ENCODE assay signal across 8 mouse cellular contexts in the genomic region with DNA sequence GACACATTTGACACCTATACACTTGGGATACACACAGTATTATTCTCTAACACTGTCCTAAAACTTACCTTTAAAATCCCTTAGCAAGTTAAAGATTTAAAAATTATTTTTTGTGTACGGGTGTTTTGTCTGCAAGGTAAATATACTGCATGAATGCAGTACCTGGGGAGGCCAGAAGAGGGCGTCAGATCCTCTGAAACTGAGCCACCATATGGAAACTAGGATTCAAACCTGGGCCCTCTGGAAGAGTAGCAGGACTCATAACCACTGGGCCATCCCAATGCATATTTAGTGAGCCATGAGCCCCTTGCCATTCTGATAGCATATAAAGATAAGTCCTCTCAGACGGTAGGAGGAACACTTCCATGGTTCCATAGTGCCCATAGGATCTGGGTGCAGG. TPM values are rescaled to one million over a fixed set of nuclear protein-coding genes. Genes with fewer than 3 reads are reported as not detected.
DNase-seq lines count a peak whose midpoint lies in the region; ATAC-seq and TF ChIP-seq lines count a peak whose summit lies in the region.
"Had no signal": no experiment of that assay in that cellular context is flagged by ENCODE, and none has a peak within 500 bp of the region (broad histone marks: within the 10 kb centered on the region; RNA-seq: fewer than 3 reads in every experiment).

No protein-coding gene starts in this region.

- no peak overlapping the region for H3K4me3 ChIP-seq in midbrain, embryonic 10.5 days
- no peak overlapping the region for H3K4me3 ChIP-seq in midbrain, embryonic 14.5 days (replicated peaks; ENCODE audit: low read depth, low read length)
- H3K4me3 ChIP-seq in embryonic facial prominence, embryonic 13.5 days = no peak overlapping the region
- no peak overlapping the region for H3K4me3 ChIP-seq in small intestine, adult 2 months (ENCODE audit: low read depth, low read length)

- no peak overlapping the region for H3K27ac ChIP-seq in midbrain, embryonic 10.5 days (replicated peaks)
- H3K27ac ChIP-seq in midbrain, embryonic 14.5 days (replicated peaks; ENCODE audit: low read depth, low read length) = no peak overlapping the region
- peak overlapping the region; percentile 68; the same call in 1 of the 2 replicates for H3K27ac ChIP-seq in embryonic facial prominence, embryonic 13.5 days
- H3K27ac ChIP-seq in small intestine, adult 2 months (ENCODE audit: insufficient read depth, low read depth, low read length) = no peak overlapping the region

- WGBS in midbrain, embryonic 10.5 days = 53% methylated on average over 3 of the region's 3 CpGs
- WGBS in midbrain, embryonic 14.5 days = 54% methylated on average over 3 of the region's 3 CpGs
- 43% methylated on average over 3 of the region's 3 CpGs for WGBS in embryonic facial prominence, embryonic 13.5 days
- WGBS in small intestine, adult 2 months = 39% methylated on average over 3 of the region's 3 CpGs

- POLR2A ChIA-PET in Patski (lab: Charles Lee) = no interaction called here

- H3K9me3 ChIP-seq in midbrain, embryonic 10.5 days (replicated peaks) = no peaks in the 10 kb centered on the region
- no peaks in the 10 kb centered on the region for H3K9me3 ChIP-seq in midbrain, embryonic 14.5 days (ENCODE audit: control insufficient read depth, low read length)
- no peaks in the 10 kb centered on the region for H3K9me3 ChIP-seq in embryonic facial prominence, embryonic 13.5 days
- H3K9me3 ChIP-seq: hindbrain, embryonic 15.5 days had no signal

- TF ChIP-seq CTCF in Patski (IDR thresholded peaks at IDR 0.05) = peak; percentile 74
- TF ChIP-seq CTCF in small intestine, adult 2 months (IDR thresholded peaks at IDR 0.05; ENCODE audit: extremely low read depth, insufficient read length, insufficient replicate concordance, low read depth, low read length) = peak; percentile 64; the same call in 1 of the 2 replicates

- no peak overlapping the region for H3K9ac ChIP-seq in midbrain, embryonic 14.5 days (replicated peaks; ENCODE audit: low read length)
- H3K9ac ChIP-seq in embryonic facial prominence, embryonic 13.5 days = no peak overlapping the region

- CTCF ChIA-PET in Patski (lab: Charles Lee) = interaction anchor here (0.9 to 1.6 kb wide), 4 partner anchors 9 to 47 kb away, joined by 3 to 4 read pairs (median 4); no protein-coding TSS in a partner anchor

- H3K36me3 ChIP-seq in midbrain, embryonic 10.5 days = no peaks in the 10 kb centered on the region
- H3K36me3 ChIP-seq in midbrain, embryonic 14.5 days (ENCODE audit: control insufficient read depth, insufficient read depth, low read length) = no peaks in the 10 kb centered on the region
- peaks cover 34% of the 10 kb centered on the region for H3K36me3 ChIP-seq in embryonic facial prominence, embryonic 13.5 days
- H3K36me3 ChIP-seq in small intestine, adult 2 months (ENCODE audit: control insufficient read depth, insufficient read depth, low read length) = no peaks in the 10 kb centered on the region
- H3K36me3 ChIP-seq: hindbrain, embryonic 15.5 days had no signal

- in situ Hi-C loops in Patski (cut with MboI; ENCODE audit: low pct_unique_long_range_greater_than_20kb) = no loop called here

- ATAC-seq in midbrain, embryonic 14.5 days (ENCODE audit: low FRiP score, low TSS enrichment) = no peak
- ATAC-seq in Patski = no peak
- no peak for ATAC-seq in embryonic facial prominence, embryonic 13.5 days (ENCODE audit: insufficient number of reproducible peaks, insufficient read depth, low FRiP score, low TSS enrichment, low read depth)

- no peak overlapping the region for H3K4me2 ChIP-seq in midbrain, embryonic 14.5 days (ENCODE audit: low read length)
- no peak overlapping the region for H3K4me2 ChIP-seq in embryonic facial prominence, embryonic 13.5 days

- no peak for TF ChIP-seq POLR2A in small intestine, adult 2 months (IDR thresholded peaks at IDR 0.05; ENCODE audit: low read depth, low read length)

- peaks cover 37% of the 10 kb centered on the region for H3K27me3 ChIP-seq in midbrain, embryonic 10.5 days (ENCODE audit: low read depth, poor library complexity, severe bottlenecking)
- H3K27me3 ChIP-seq in midbrain, embryonic 14.5 days (ENCODE audit: control insufficient read depth, insufficient read depth, low read length) = no peaks in the 10 kb centered on the region
- no peaks in the 10 kb centered on the region for H3K27me3 ChIP-seq in Patski
- H3K27me3 ChIP-seq in embryonic facial prominence, embryonic 13.5 days = no peaks in the 10 kb centered on the region
- H3K27me3 ChIP-seq in small intestine, adult 2 months (ENCODE audit: control insufficient read depth, insufficient read depth, low read length) = no peaks in the 10 kb centered on the region
- H3K27me3 ChIP-seq: hindbrain, embryonic 15.5 days had no signal

- peaks cover 47% of the 10 kb centered on the region for H3K4me1 ChIP-seq in midbrain, embryonic 10.5 days
- H3K4me1 ChIP-seq in midbrain, embryonic 14.5 days (ENCODE audit: control insufficient read depth, insufficient read depth, low read length) = peaks cover 23% of the 10 kb centered on the region
- H3K4me1 ChIP-seq in embryonic facial prominence, embryonic 13.5 days = peaks cover 38% of the 10 kb centered on the region
- no peaks in the 10 kb centered on the region; the same call in 1 of the 2 replicates for H3K4me1 ChIP-seq in small intestine, adult 2 months (ENCODE audit: control insufficient read depth, insufficient read depth, insufficient read length, low read length)

- peak; percentile 38 for DNase-seq in midbrain, embryonic 10.5 days (ENCODE audit: low spot score)
- no peak for DNase-seq in midbrain, embryonic 14.5 days
- DNase-seq in Patski (ENCODE audit: low read depth, low spot score) = no peak
- DNase-seq in kidney, postnatal 14 days = peak; percentile 37
- no peak for DNase-seq in layer of hippocampus, postnatal 14 days (ENCODE audit: low spot score in 2 of 2)

RNA-seq across cellular contexts. Expression of gene Rftn2, which starts 33.8 kb away (rescaled TPM):
- 5.8 TPM in 2 replicates for polyA plus RNA-seq in midbrain, embryonic 10.5 days (2016; fragmentation: Nextera tagmentation; extraction: Ambion mirVana)
- polyA plus RNA-seq in midbrain, embryonic 14.5 days (2014; fragmentation: Nextera tagmentation; extraction: Ambion mirVana) = 8.7 and 9.5 TPM in 2 replicates
- polyA plus RNA-seq in Patski (2021) = 3.8 TPM
- 30.2 and 32.2 TPM in 2 replicates for polyA plus RNA-seq in embryonic facial prominence, embryonic 13.5 days (2015; fragmentation: Nextera tagmentation; extraction: Ambion mirVana)
- 0.53 and 0.85 TPM in 2 replicates for polyA plus RNA-seq in small intestine, adult 2 months (2012; rRNA removed)
- total RNA-seq in layer of hippocampus, postnatal 14 days (2021) = 10 to 100 TPM; 29.6 to 31.8 TPM

RNA-seq across cellular contexts. Expression of gene Mars2, which starts 44.2 kb away (rescaled TPM):
- polyA plus RNA-seq in midbrain, embryonic 10.5 days (2016; fragmentation: Nextera tagmentation; extraction: Ambion mirVana) = 2.8 and 3.2 TPM in 2 replicates
- 4.1 and 4.4 TPM in 2 replicates for polyA plus RNA-seq in midbrain, embryonic 14.5 days (2014; fragmentation: Nextera tagmentation; extraction: Ambion mirVana)
- 2.8 TPM for polyA plus RNA-seq in Patski (2021)
- polyA plus RNA-seq in embryonic facial prominence, embryonic 13.5 days (2015; fragmentation: Nextera tagmentation; extraction: Ambion mirVana) = 2.4 and 2.8 TPM in 2 replicates
- polyA plus RNA-seq in small intestine, adult 2 months (2012; rRNA removed) = 1.4 and 1.7 TPM in 2 replicates
- 10 to 100 TPM; 10.6 TPM for total RNA-seq in layer of hippocampus, postnatal 14 days (2021)

Comparison
In these comparisons a context has a peak if more than half of its experiments do, and no peak if none do; other contexts are left out.
1. DNase-seq: peak in midbrain, embryonic 10.5 days (single experiment) and kidney, postnatal 14 days (single experiment); none in midbrain, embryonic 14.5 days (single experiment), Patski (single experiment) and layer of hippocampus, postnatal 14 days (0 of 2).